Mouse (Mus musculus) heart, postnatal 0 days (tissue): ENCODE measurements around the gene Deup1.

Source experiments
- CTCF ChIP-seq: IDR thresholded peaks from 2 replicates; pipeline ENCODE4 v1.5.1; 2016; ENCODE audit warnings: antibody characterized with exemption, control low read depth, low read depth
- EP300 ChIP-seq: IDR thresholded peaks from 2 replicates; pipeline ENCODE4 v1.6.1; 2016; ENCODE audit warnings: antibody characterized with exemption, low read depth

GRCm38 (mm10) chr9:15580176-15580575 lies 47.6 kb downstream of the Deup1 start:
- TF ChIP-seq EP300, result no peak
- TF ChIP-seq CTCF, result no peak
